Mouse (Mus musculus) heart, adult 2 months (tissue): ENCODE data around the gene Syn3. TPM values are rescaled to one million over a fixed set of nuclear protein-coding genes. Genes with fewer than 3 reads are reported as not detected.
A peak's percentile ranks its signal among the peaks of the same experiment; 100 is the strongest.

Experiments
- DNase-seq, 2 experiments: peaks; one replicate each; pipeline ENCODE4 v3.0.0; 2021
- H3K27ac ChIP-seq: fragments of 200-600 bp; 2 replicates; pipeline ENCODE4 v1.8.1; 2022
- H3K27me3 ChIP-seq: fragments of 200-500 bp; 2 replicates; pipeline ENCODE4 v1.6.1; 2012; ENCODE audit warnings: mild to moderate bottlenecking, low read length, inconsistent platforms, mixed read lengths; ENCODE audit not compliant: control insufficient read depth, insufficient read depth
- H3K36me3 ChIP-seq: fragments of 200-500 bp; 2 replicates; pipeline ENCODE4 v1.6.1; 2012; ENCODE audit warnings: low read length, inconsistent platforms; ENCODE audit not compliant: control insufficient read depth, insufficient read depth
- H3K4me1 ChIP-seq: fragments of 200-500 bp; 2 replicates; pipeline ENCODE4 v1.6.1; 2011; ENCODE audit warnings: low read length; ENCODE audit not compliant: control insufficient read depth, insufficient read depth
- H3K4me3 ChIP-seq: fragments of 200-600 bp; 2 replicates; pipeline ENCODE4 v1.8.1; 2022
- H3K79me2 ChIP-seq: fragments of 200-500 bp; replicated peaks from 2 replicates; pipeline ENCODE4 v1.6.1; 2012; ENCODE audit warnings: mild to moderate bottlenecking, inconsistent platforms, low read length, moderate library complexity, mixed read lengths; ENCODE audit not compliant: control insufficient read depth, insufficient read depth
- H3K9ac ChIP-seq: fragments of 200-500 bp; 2 replicates; pipeline ENCODE4 v1.6.1; 2012; ENCODE audit warnings: low read depth, mild to moderate bottlenecking, control low read depth, inconsistent platforms, low read length, mixed read lengths
- CTCF ChIP-seq: fragments of 200-600 bp; IDR thresholded peaks from 2 replicates; pipeline ENCODE4 v1.8.1; 2022; ENCODE audit warnings: antibody characterized with exemption, mild to moderate bottlenecking, moderate library complexity
- EP300 ChIP-seq: fragments of 200-500 bp; IDR thresholded peaks from 2 replicates; pipeline ENCODE4 v1.6.1; 2011; ENCODE audit warnings: low read depth, low read length, control low read depth; ENCODE audit not compliant: insufficient read depth
- POLR2A ChIP-seq: fragments of 200-500 bp; IDR thresholded peaks from 2 replicates; pipeline ENCODE4 v1.6.1; 2011; ENCODE audit warnings: mild to moderate bottlenecking, low read depth, low read length, control low read depth; ENCODE audit not compliant: insufficient read depth
- WGBS: fragments of 180-500 bp; shearing (Covaris S2); methylation state at CpG from one replicate; pipeline ENCODE4 v1.1.7; 2018; 5-methylcytosine and 5-hydroxymethylcytosine counted together
- intact Hi-C: fragments of 180-260 bp; cut with DNase I; formaldehyde crosslinking; loops from one replicate; pipeline ENCODE4 v1.15.1; 2025
- polyA plus RNA-seq: library from polyadenylated mRNA; depleted of rRNA; stranded (reverse); fragments of >200 nt; gene quantifications from 2 replicates; pipeline ENCODE4 v1.2.3, GENCODE M21; 2012
- total RNA-seq, 2 experiments: library from RNA; stranded (reverse); gene quantifications; 2 replicates each; pipeline ENCODE4 v1.2.3; 2021

Syn3 gene
- total and polyA plus RNA-seq, 3 experiments = 0.31 to 0.75 (median 0.41) TPM

GRCm38 (mm10) chr10:86301593-86302317 lies 196.9 kb downstream of the Syn3 start:
- Histone ChIP-seq H3K27me3 (no peaks in the 10 kb centered on the region), H3K79me2 (no peaks in the 10 kb centered on the region), H3K4me3 (peak overlapping the region; percentile 88), H3K36me3 (peaks cover 19% of the 10 kb centered on the region), H3K4me1 (peaks cover 9% of the 10 kb centered on the region), H3K27ac (peak overlapping the region; percentile 98), H3K9ac (peak overlapping the region; percentile 98)
- DNase-seq = peak; percentile 43 to 66
- 21% methylated on average over 4 of the region's 4 CpGs for WGBS
- no peak for TF ChIP-seq EP300
- intact Hi-C loops = loop anchor here (5.0 kb wide), 1 partner anchor 56 kb away; no protein-coding TSS in a partner anchor

- TF ChIP-seq POLR2A (no peak), EP300 (no peak)
- H3K36me3 ChIP-seq = peaks cover 12% of the 10 kb centered on the region
- DNase-seq = peak in 1 of 2 experiments; percentile 36
- WGBS = 1% methylated on average over 9 of the region's 10 CpGs
- no peaks in the 10 kb centered on the region for H3K79me2 ChIP-seq
- H3K27me3 ChIP-seq = no peaks in the 10 kb centered on the region
- peak overlapping the region; percentile 88 for H3K4me3 ChIP-seq
- H3K27ac ChIP-seq = peak overlapping the region; percentile 98
- intact Hi-C loops = loop anchor here (5.0 kb wide), 1 partner anchor 56 kb away; no protein-coding TSS in a partner anchor
- peak overlapping the region; percentile 98 for H3K9ac ChIP-seq
- peaks cover 10% of the 10 kb centered on the region for H3K4me1 ChIP-seq
Measured at GRCm38 (mm10) chr10:86301117-86301490, 197.6 kb downstream of the Syn3 start.

GRCm38 (mm10) chr10:86300293-86301116 lies 198.2 kb downstream of the Syn3 start, which contains the start of gene Timp3:
TSS of gene Timp3 (plus strand) at chr10:86300372.
- peak; percentile 87 to 88 for DNase-seq
- WGBS = 2% methylated on average over 65 of the region's 65 CpGs
- H3K4me1 ChIP-seq = peaks cover 14% of the 10 kb centered on the region
- no peak for TF ChIP-seq CTCF
- TF ChIP-seq EP300 = 0 out of 2 replicates have a peak, but pooled peaks have one; percentile 10
- TF ChIP-seq POLR2A = peak; percentile 98
- H3K4me3 ChIP-seq = peak within 1 kb of the TSS; percentile 88
- H3K27ac ChIP-seq = peak within 1 kb of the TSS; percentile 98
- no peaks in the 10 kb centered on the region for H3K27me3 ChIP-seq
- peaks cover 8% of the 10 kb centered on the region for H3K36me3 ChIP-seq
- H3K9ac ChIP-seq = peak within 1 kb of the TSS; percentile 98
- intact Hi-C loops = loop anchor here (1.0 to 5.0 kb wide), 2 partner anchors 57 to 161 kb away; no protein-coding TSS in a partner anchor
- no peaks in the 10 kb centered on the region for H3K79me2 ChIP-seq

- H3K4me3 ChIP-seq = peak overlapping the region; percentile 88
- no peaks in the 10 kb centered on the region for H3K27me3 ChIP-seq
- peak overlapping the region; percentile 98 for H3K27ac ChIP-seq
- intact Hi-C loops = loop anchor here (1.0 to 5.0 kb wide), 3 partner anchors 58 to 332 kb away; no protein-coding TSS in a partner anchor
- no peaks in the 10 kb centered on the region for H3K79me2 ChIP-seq
- WGBS = 47% methylated on average over 6 of the region's 6 CpGs
- peaks cover 14% of the 10 kb centered on the region for H3K4me1 ChIP-seq
- peaks cover 6% of the 10 kb centered on the region for H3K36me3 ChIP-seq
- no peak for DNase-seq
- H3K9ac ChIP-seq = peak overlapping the region; percentile 60
- TF ChIP-seq EP300 = no peak
- no peak for TF ChIP-seq POLR2A
- no peak for TF ChIP-seq CTCF
Measured at GRCm38 (mm10) chr10:86299795-86300194, 198.9 kb downstream of the Syn3 start.

- no peak overlapping the region for H3K27ac ChIP-seq
- TF ChIP-seq POLR2A (no peak), EP300 (no peak), CTCF (no peak)
- H3K27me3 ChIP-seq = no peaks in the 10 kb centered on the region
- no peak overlapping the region for H3K4me3 ChIP-seq
- no peaks in the 10 kb centered on the region for H3K36me3 ChIP-seq
- intact Hi-C loops = loop anchor here (5.0 kb wide), 1 partner anchor 331 kb away; no protein-coding TSS in a partner anchor
- DNase-seq = no peak
- H3K79me2 ChIP-seq = no peaks in the 10 kb centered on the region
- no peak overlapping the region for H3K9ac ChIP-seq
- WGBS = 71% methylated on average over 6 of the region's 6 CpGs
- H3K4me1 ChIP-seq = peaks cover 7% of the 10 kb centered on the region
Measured at GRCm38 (mm10) chr10:86298326-86298725, 200.4 kb downstream of the Syn3 start.
